Mouse (Mus musculus): ENCODE results near the gene Mlh1.

Mlh1 gene

DNA sequence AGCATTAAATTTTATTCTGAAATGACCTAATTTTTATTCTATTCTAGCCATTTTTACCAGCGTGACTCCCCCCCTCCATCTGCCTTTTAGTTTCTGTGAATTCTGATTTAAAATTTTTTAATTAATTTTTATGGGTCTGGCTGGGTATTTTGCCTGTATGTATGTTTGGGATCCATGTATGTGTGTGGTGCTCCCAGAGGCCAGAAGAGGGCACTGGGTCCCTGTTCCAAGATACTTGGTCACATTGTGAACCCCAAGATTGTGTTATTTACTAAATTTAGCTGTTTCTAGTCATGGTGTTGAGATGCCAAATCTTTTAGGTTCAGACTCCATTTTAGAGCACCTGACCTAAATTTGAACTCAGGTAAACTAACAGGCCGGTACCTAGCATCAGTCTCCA, 14.9 kb upstream of the Mlh1 start:
- DNase-seq (ENCODE audit: low spot score in 2 of 2), result no peak

DNA sequence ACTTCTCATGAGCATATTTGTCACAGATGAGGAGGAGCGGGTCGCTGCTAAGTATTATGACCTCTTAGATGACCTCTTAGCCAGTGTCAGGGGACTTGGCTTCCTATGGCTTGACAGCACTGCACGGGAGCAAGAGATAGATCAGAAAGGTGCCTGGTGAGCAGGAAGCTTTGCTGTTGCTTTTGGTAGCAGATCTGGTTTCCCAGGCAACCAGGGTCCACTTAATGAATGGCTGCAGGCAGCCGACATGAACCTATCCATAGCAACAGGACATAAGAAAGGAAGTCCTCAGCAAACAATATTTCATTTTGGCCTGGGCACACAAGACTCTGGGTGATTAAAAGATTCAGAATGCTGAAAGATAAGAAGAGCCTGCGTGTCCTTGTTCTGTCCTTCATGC, 14.1 kb upstream of the Mlh1 start:
- no peak for DNase-seq (ENCODE audit: low spot score in 2 of 2)

DNA sequence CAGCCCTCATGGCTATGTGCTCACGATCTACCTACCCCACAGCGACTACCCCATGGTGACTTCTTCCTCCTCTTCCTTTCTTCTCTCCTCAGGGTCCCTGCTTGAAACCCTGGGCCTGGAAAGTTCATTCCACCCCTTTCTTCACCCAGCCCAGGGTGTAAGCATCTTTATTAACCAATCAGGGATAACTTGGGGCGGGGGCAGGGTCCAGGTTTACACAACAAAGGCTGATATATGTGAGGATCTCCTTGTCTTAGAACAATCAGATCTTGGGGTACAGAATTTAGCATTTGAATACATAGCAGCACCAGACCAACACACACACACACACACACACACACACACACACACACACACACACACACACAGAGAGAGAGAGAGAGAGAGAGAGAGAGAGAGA, 13.5 kb upstream of the Mlh1 start:
- DNase-seq (ENCODE audit: low spot score in 2 of 2), result no peak

DNA sequence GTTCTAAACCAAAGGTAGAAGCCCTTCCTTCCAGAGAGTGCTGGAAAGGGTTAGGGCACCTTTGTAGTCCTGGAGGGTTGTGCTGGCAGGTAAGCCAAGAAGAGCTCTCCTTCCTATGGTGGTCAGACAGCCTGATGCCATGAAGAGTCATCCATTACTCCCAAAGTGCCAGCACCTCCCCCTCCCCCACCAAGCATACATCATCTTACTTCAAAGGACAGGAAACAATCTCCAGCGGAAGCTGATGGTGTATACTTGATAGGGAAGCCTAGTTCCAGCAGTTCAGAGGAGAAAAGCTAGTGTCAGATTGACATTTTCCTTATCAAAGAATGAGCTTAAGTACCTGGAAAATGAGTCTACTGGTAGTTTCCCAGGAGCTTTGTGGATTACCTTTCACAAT, 3.6 kb upstream of the Mlh1 start:
- DNase-seq (ENCODE audit: low spot score in 2 of 2), result no peak

DNA sequence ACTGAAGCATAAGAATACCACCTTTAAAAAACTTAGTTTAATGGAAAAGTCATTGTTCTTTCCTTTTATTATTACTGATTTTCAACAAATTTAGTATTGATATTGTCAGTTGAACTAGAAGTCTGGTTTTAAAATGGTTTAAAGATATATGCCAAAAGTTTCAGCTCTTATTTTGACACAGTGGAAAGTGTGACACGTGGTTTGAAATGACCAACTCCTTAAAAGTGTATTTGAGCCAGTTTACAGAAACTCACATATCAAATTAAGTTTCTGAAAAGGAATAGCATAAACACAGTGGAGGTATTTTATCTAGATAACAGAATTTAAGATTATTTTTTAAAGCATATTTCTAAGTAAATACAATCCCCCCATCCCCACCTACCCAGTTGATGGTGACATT, 2.4 kb upstream of the Mlh1 start:
- no peak for DNase-seq (ENCODE audit: low spot score in 2 of 2)

DNA sequence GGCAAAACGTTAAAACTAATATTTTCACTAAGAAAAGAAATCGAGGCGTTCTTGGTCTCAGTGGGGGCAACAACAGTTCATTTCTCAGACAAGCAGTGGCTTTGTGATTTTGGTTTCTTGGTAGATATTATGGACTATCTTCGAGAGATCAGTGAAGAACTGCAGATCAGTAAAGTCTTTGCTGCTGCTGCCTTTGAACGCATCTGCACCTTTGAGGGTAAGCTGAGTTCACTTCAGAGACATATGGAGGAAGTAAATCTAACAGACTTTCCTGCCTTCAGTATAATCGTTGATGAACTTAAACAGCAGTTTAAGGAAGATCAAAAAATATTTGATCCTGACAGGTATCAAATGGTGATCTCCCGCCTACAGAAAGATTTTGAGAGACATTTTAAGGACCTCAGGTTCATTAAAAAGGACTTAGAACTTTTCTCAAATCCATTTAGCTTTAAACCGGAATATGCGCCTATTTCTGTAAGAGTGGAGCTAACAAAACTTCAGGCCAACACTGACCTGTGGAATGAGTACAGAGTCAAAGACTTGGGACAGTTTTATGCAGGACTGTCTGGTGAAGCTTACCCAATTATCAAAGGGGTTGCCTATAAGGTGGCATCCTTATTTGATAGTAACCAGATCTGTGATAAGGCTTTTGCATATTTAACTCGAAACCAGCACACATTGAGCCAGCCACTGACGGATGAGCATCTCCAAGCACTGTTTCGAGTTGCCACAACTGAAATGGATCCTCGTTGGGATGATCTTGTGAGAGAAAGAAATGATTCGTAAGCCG, 1.6 kb upstream of the Mlh1 start:
- DNase-seq (ENCODE audit: low spot score in 2 of 2), result no peak

DNA sequence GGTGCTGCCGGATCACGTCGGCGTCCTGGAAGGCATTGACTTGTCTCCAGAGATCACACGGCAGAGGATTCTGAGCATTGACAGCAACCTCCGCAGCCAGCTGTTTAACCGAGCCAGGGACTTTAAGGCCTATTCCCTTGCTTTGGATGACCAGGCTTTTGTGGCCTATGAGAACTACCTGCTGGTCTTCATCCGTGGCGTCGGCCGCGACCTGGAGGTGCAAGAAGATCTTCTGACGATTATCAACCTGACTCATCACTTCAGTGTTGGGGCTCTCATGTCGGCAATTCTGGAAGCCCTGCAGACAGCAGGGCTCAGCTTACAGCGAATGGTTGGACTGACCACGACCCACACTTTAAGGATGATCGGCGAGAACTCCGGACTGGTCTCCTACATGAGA, 765 bp upstream of the Mlh1 start:
- peak in 1 of 2 experiments; percentile 31 for DNase-seq (ENCODE audit: low spot score in 2 of 2)

DNA sequence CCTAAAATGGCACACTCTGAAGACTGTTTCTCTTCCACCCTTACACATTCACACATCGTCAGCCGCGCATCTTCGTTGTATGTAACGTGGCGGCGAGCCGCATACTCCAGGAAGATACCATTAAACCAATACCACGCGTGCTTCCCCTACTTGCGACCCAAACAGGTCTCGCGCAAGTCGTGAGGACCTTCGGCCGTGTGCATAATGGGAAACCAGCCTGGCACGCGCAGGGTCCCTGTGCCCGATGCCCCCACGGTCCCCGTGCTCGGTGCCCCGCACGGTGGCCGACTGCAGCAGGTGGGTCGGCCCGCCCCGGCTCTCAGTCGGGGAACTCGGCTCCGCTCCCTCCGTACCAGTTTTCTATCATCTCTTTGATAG, 546 bp downstream of the Mlh1 start:
- no peak for DNase-seq (ENCODE audit: low spot score in 2 of 2)

DNA sequence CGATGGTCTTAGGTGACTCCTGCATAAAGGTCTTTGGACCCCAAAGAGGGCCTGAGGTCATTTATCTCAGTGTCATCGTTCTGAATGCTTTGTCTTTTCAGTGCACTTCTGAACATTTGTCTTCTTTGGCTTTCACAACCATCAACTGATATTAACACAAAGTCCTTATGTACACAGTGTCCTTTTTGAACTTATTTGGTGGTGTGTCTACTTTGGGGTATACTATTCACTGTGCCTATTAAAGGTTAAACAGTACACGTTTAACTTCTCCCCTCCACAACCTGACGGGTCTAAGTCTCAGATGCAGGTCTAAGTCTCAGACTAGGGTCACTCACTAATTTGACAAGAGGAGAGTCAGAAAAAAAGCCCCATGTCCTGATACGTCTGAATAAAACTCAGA, 985 bp downstream of the Mlh1 start:
- no peak for DNase-seq (ENCODE audit: low spot score in 2 of 2)

DNA sequence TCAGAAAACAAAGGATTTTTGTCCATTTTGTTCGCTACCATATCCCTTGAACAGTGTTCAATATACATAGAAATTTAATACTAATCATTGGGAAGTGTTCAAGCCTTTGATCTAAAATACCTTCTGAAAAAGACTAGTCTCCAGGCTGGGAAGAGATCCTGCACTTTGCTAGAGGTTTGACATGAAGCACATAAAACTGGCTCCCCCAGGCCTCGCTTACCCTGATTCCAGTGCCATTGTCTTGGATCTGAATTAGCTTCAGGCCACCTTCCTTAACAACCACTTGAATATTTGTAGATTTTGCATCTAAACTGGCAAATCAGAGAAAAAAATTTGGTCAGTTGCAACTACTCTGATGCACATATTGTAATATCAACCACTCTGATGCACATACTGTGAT, 3.6 kb downstream of the Mlh1 start:
- DNase-seq (ENCODE audit: low spot score in 2 of 2), result no peak

DNA sequence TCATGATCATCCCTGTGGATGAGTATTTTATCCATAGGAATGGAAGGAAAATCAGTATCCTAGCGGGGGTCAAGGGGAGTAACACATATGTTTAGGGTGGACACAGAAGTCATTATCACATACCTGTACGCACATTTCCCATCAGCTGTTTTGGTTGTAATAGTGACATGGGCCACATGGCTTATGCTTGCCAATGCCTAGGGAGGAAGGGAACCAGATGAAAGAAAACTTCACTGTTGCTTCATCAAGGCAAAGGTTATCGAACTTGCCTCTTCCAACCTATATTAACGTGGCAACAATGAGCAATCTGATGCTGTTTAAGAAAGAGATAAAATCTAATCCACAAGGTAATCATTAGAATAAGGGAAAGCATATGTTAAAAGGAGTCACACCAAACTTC, 10.2 kb downstream of the Mlh1 start:
- DNase-seq (ENCODE audit: low spot score in 2 of 2), result no peak

DNA sequence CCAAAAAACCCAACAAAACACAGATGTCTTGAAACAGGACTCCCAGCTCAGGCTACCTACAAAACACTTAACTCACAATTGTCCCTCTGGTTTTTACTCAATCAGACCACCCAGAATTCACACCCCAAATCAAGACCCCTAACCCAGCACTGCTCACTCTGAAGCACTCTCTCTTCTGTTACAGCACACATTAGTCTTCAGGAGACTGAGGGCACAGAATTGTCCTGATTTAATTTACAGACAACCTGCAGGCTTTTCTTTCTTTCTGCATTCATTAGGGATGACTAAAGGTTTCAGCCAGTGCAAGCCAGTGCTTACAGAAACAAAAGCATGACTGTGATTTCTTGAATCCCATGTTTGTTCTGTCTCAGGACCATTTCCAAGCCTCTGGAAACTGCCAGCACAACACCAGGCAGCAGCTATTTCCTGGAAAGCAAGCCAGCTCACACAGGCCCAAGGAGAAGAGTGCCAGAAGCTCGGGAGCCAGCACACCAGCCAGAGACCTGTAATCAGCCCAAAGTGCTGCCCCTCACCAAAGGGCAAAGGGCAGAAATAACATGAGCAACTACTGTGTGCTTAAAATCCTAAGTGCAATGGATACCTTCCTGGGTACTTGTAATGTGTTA, 11.1 kb downstream of the Mlh1 start:
- peak in 1 of 2 experiments; percentile 40 for DNase-seq (ENCODE audit: low spot score in 2 of 2)

DNA sequence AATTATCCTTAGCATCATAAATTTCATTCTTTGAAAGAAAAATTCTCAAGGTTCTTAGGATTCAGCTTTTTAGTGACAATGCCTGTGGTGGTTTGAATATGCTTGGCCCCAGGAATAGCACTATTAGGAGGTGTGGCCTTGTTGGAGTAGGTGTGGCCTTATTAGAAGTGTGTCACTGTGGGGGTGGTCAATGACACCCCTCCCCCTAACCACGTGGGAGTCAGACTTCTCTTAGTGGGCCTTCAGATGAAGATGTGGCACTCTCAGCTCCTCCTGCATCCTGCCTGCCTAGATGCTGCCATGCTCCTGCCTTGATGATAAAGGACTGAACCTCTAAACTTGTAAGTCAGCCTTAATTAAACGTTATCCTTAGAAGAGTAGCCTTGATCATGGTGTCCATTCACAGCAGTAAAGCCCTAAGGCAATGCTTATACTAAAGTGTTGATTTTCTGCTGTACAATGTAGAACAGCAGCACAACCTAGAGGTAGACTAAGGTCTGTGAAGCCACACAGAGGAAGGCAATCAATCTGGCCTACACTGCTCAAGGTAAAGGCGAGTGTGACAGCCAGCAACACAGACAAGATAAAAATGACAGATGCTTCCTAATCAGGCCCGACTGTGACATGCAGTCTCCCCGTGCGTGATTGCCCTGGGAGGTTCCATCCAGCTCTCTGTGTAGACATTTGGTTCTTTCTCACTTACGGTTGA, 19.3 kb downstream of the Mlh1 start:
- no peak for DNase-seq (ENCODE audit: low spot score in 2 of 2)

DNA sequence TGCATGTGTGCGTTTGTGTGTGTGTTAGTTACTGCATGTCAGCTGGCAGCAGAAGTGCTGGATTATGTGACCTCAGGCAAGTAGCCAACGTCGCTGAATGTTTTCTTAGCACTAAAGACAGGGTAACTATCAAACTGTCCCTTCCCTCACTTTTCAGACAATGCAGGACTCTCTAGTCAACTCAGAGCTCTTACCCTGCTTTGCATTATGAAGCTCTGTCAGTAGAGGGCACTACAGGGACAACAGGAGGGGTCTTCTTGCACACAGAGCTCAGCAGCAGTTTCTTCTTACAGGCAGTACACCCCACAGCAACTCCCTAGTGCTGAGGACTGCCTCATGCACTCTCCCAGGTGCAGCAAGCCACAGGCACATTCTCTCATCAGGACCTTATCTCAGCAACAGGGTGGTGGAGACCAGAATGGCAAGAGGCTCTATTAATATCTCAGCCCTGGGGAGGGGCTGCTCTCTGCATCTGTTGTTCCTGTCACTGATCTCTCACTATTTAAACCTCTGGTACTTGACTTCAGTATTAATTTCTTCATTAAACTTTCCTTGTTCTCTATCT, 23.8 kb downstream of the Mlh1 start:
- DNase-seq (ENCODE audit: low spot score in 2 of 2), result no peak

DNA sequence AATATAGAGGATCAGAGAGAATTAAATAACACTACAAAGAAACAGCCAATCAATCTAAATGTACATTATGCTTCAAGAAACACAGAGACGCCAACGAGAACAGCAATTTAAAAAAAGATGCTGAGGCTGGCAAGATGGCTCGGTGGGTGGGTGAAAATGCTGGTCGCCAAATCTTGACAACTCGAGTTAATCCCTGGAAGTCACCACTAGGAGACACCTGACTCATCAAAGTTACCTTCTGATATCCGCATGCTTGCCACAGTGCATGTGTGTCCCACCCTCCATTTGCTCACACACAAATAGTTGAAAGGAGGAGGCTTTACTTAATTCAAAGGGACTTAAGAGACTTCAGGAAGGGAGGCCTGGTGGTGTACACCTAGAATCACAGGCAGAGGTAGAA, 26.0 kb downstream of the Mlh1 start:
- DNase-seq (ENCODE audit: low spot score in 2 of 2), result peak in 1 of 2 experiments; percentile 24

DNA sequence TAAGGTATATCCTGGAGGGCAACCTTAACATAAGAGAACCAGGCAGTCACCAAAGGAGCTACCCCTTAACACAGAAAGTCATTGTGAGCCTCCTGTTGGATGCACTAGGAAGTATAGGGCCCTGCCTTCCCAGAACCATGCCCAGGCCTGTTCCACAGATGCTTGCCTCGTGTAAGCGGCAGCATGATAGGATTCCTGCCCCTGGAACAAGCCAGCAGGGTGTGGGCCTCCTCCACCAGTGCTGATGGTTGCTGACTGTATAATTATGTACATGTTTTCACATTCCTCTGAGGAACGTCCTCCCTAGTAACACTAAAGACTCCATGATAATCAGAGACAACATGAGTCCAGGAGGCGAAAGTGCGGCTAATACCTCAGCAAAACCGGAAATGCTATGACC, 28.2 kb downstream of the Mlh1 start:
- no peak for DNase-seq (ENCODE audit: low spot score in 2 of 2)

DNA sequence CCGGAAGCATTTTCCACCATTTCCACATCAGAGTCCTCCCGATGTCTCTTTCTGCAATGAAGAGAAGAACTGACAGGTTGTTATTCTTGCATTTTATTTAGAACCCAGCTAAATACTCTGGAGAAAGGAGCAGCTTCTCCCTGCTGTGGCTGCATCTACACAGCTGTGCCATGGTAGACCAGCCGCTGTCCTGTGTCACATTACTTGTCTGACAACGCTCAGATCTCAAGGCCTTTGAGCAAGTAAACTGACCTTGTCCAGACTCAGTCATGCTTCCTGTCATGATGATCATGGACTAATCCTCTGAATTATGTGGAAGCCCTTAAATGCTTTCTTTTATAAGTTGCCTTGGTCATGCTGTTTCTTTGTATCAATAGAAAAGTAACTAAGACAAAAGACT, 31.8 kb downstream of the Mlh1 start:
- DNase-seq (ENCODE audit: low spot score in 2 of 2), result no peak

DNA sequence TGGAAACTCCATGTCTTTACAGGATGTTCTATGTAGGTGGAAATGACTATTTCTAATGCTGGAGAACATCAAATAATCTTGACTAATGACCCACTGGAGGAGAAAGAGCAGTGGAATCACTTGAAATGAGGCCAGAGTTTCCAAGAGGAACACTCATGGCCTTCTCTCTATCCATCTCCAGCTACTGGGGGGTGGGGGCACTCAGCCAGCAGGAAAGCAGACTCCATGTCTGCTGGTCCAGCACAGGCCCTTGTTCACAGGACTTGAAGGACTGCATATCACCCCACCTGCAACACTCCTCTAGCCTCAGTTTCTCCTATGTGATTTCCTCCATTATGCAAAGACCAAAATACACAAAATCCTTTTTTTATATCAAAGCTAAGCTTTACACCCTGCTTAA, 33.9 kb downstream of the Mlh1 start:
- no peak for DNase-seq (ENCODE audit: low spot score in 2 of 2)

DNA sequence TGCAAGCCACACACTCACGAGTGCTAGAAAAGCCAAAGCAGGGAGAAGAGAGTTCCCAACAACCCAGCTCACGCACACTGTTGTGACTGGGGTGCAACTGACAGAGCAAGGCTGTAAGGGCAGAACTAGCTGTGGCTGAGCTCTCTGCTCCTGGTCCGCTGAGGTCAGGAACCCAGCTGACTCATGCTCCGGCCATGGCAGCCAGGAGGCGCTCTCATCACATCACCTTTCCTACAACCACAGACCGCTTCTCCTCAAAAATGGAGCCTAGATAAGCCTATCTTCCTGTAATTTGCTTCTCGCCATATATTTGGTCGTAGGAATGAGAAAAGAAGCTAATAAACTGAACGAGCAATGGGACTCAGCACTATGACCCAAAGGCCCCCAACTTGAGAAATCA, 36.9 kb downstream of the Mlh1 start:
- no peak for DNase-seq (ENCODE audit: low spot score in 2 of 2)

DNA sequence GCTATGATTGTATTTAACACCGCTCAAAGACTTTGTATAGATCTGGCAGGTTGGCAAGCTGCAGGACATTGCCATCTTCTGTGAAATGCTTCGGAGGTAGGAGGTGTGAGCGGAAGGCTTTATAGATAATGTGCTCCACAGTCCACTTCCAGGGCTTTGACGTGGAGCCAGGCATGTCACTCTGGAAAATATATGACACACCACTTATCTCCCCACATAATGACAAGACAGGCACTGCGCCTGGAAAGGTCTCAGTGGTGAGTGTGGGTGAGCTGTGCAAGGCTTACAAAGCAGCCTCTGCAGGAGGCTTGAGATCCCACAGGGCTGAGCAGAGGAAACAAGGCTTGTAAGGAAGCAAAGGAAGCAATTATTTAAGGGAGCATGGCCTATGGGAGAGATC, 43.1 kb downstream of the Mlh1 start:
- no peak for DNase-seq (ENCODE audit: low spot score in 2 of 2)

DNA sequence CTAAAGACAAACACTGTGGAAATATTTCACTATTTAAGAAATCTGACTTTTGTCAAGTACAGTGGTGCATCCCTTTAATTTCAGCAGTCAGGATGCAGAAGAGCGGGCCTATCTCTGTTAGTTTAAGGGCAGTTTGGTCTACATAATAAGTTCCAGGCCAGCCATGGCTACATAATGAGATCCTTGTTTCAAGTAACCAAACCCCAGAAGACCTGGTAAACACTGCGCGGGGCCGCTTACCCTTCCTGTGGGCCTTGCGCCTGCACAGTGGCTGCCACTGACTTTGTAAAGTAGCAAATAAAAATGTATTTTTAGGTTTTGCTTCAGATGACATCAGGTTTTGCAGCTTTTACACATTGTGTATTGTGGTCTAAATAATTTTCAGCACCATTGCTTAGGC, 48.2 kb downstream of the Mlh1 start:
- no peak for DNase-seq (ENCODE audit: low spot score in 2 of 2)

DNA sequence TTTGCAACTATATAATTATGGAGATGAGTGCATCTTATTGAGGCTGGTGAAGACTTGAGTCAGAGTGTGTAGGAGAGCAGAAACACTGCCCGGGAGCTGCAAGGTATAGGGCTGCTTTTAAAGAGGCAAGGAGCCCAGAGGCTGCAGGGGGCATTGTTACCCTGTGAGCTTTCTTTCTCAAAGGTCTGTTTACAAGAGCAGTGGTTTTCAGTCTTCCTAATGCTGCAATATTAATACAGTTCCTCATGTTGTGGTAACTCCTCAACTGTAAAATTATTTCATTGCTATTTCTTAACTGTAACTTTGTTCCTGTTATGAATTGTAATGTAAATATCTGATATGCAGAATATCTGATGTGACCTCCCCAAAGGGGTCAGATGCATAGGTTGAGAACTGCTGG, 50.0 kb downstream of the Mlh1 start:
- DNase-seq (ENCODE audit: low spot score in 2 of 2), result no peak

DNA sequence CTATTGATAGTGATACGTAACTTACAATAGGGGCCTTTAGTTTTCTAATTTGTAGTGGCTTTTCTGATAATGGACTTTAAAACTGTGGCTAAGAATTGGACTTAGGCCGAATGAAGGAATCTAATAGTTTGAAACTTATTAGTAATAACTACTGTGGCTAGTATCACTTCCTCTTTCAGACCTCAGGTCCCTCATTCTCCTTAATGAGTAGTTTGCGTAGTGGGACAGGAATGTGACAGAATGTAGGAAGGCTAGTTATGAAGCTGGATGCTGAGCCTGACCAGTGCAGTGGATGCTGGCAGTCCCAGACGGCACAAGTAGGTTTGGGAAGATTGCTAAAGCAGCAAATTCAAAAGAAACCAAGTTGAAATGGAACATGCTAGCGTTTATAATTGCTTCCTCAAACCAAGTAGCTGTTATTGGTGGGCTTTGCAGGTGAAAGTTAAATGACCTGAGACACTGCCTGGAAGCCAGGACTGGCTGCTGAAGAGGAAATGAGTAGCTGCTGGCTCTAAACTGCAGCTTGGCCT, 51.0 kb downstream of the Mlh1 start:
- DNase-seq (ENCODE audit: low spot score in 2 of 2), result no peak
